8 mouse cellular contexts compared by ENCODE assay signal in the genomic region with DNA sequence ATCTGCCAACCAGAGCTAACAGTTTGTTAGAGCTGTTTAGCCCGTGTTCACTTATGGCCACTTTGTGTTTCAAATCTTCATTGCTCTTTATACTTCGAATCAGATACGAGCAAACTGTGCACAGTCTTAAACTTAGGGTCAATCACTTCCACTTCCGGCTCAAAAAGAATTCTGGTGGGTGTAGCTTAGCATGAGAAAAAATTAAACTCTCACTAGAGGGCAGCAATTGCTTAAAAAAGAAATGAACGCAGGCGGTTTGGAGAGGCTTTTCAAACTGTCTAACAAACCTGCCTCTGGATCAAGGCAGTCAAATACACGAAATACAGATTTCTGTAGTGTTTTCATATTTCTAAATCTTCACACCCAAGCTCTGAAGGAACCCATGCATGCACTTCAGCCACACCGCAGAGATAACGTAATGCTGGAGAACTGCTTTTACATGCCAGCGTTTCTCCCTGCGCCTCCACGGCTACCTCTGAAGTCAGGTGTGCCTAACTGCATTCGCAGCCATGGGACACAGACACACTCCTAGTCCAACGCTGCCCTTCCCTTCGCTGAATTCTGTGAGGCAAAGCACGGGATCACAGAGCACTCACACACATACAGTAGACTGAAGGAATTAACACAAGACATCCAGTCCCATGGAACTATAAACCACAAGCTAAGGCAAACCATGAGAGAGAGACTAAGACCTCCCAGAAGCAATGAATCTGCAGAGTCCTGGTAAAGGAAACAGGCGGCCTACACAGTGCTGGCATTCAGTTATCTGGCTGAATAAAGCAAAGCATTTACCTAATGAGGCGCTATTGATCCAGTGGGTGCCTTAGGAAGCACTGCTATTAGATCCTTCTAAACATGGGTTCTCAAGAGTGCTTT. TPM values are rescaled to one million over a fixed set of nuclear protein-coding genes. Genes with fewer than 3 reads are reported as not detected.
DNase-seq lines count a peak whose midpoint lies in the region; ATAC-seq lines count a peak whose summit lies in the region.

No protein-coding gene starts in this region.

- no peaks in the 10 kb centered on the region for H3K4me1 ChIP-seq in forebrain, embryonic 14.5 days (ENCODE audit: control insufficient read depth, insufficient read depth, low read length)
- no peaks in the 10 kb centered on the region for H3K4me1 ChIP-seq in intestine, embryonic 16.5 days (ENCODE audit: control insufficient read depth, insufficient read depth, low read length)
- no peaks in the 10 kb centered on the region for H3K4me1 ChIP-seq in stomach, embryonic 16.5 days (ENCODE audit: control insufficient read depth, insufficient read depth, low read length)

- H3K9me3 ChIP-seq in forebrain, embryonic 14.5 days (replicated peaks; ENCODE audit: control insufficient read depth, low read length): no peaks in the 10 kb centered on the region
- H3K9me3 ChIP-seq in intestine, embryonic 16.5 days (ENCODE audit: control insufficient read depth, low read length): no peaks in the 10 kb centered on the region
- H3K9me3 ChIP-seq in stomach, embryonic 16.5 days (replicated peaks; ENCODE audit: control insufficient read depth, low read length): no peaks in the 10 kb centered on the region

- intact Hi-C loops in left cerebral cortex, postnatal 36 days (cut with DNase I): loop anchor here (2.0 to 10.0 kb wide), 3 partner anchors 220 to 1076 kb away; no protein-coding TSS in a partner anchor
- intact Hi-C loops in gastrocnemius, postnatal 36 days (cut with DNase I): loop anchor here (2.0 to 5.0 kb wide), 3 partner anchors 149 to 869 kb away; no protein-coding TSS in a partner anchor

- H3K9ac ChIP-seq in forebrain, embryonic 14.5 days (ENCODE audit: low read length): no peak overlapping the region
- H3K9ac ChIP-seq in intestine, embryonic 16.5 days (ENCODE audit: low read depth, low read length): 0 out of 2 replicates have a peak overlapping the region, but pooled peaks have one; percentile 20
- H3K9ac ChIP-seq in stomach, embryonic 16.5 days (ENCODE audit: low read length): 0 out of 2 replicates have a peak overlapping the region, but pooled peaks have one; percentile 14

- 48% methylated on average over 18 of the region's 18 CpGs for WGBS in forebrain, embryonic 14.5 days
- WGBS in intestine, embryonic 16.5 days: 42% methylated on average over 18 of the region's 18 CpGs
- WGBS in stomach, embryonic 16.5 days: 35% methylated on average over 18 of the region's 18 CpGs

- H3K27me3 ChIP-seq in forebrain, embryonic 14.5 days (replicated peaks; ENCODE audit: control insufficient read depth, insufficient read depth, low read length): no peaks in the 10 kb centered on the region
- H3K27me3 ChIP-seq in intestine, embryonic 16.5 days (replicated peaks; ENCODE audit: control insufficient read depth, insufficient read depth, low read length): no peaks in the 10 kb centered on the region
- H3K27me3 ChIP-seq in stomach, embryonic 16.5 days (ENCODE audit: control insufficient read depth, insufficient read depth, low read length): no peaks in the 10 kb centered on the region

- no peak overlapping the region for H3K4me2 ChIP-seq in forebrain, embryonic 14.5 days (ENCODE audit: low read length)
- no peak overlapping the region for H3K4me2 ChIP-seq in intestine, embryonic 16.5 days (ENCODE audit: low read depth, low read length)
- peak overlapping the region; percentile 22; the same call in 1 of the 2 replicates for H3K4me2 ChIP-seq in stomach, embryonic 16.5 days (ENCODE audit: low read depth, low read length)

- DNase-seq in left cerebral cortex, adult 9 months (ENCODE audit: low spot score in 2 of 2): peak; percentile 14 to 58
- no peak for DNase-seq in left cerebral cortex, postnatal 36 days (ENCODE audit: low spot score in 2 of 2)
- peak; percentile 80 for DNase-seq in R1 (ENCODE audit: low read depth, low spot score)
- DNase-seq in forebrain, embryonic 14.5 days (ENCODE audit: low spot score): peak; percentile 88
- DNase-seq in lung, postnatal 25 days (ENCODE audit: low spot score): peak; percentile 86
- no peak for DNase-seq in gastrocnemius, postnatal 36 days

- H3K4me3 ChIP-seq in forebrain, embryonic 14.5 days (ENCODE audit: low read depth, low read length): no peak overlapping the region
- H3K4me3 ChIP-seq in intestine, embryonic 16.5 days (ENCODE audit: low read length): no peak overlapping the region
- no peak overlapping the region for H3K4me3 ChIP-seq in stomach, embryonic 16.5 days (replicated peaks; ENCODE audit: low read length)

- no peaks in the 10 kb centered on the region for H3K36me3 ChIP-seq in forebrain, embryonic 14.5 days (ENCODE audit: control insufficient read depth, insufficient read depth, low read length)
- 0 out of 2 replicates have a peak, but pooled peaks cover 4% of the 10 kb centered on the region for H3K36me3 ChIP-seq in intestine, embryonic 16.5 days (ENCODE audit: control insufficient read depth, insufficient read depth, low read length)
- no peaks in the 10 kb centered on the region for H3K36me3 ChIP-seq in stomach, embryonic 16.5 days (ENCODE audit: control insufficient read depth, insufficient read depth, low read length)

- peak; percentile 83 for ATAC-seq in forebrain, embryonic 14.5 days
- peak; percentile 86 for ATAC-seq in intestine, embryonic 16.5 days
- ATAC-seq in stomach, embryonic 16.5 days (ENCODE audit: insufficient read depth, low FRiP score): peak; percentile 67; the same call in 1 of the 2 replicates

- no peak overlapping the region for H3K27ac ChIP-seq in forebrain, embryonic 14.5 days (ENCODE audit: low read depth, low read length)
- no peak overlapping the region for H3K27ac ChIP-seq in intestine, embryonic 16.5 days (ENCODE audit: low read length)
- H3K27ac ChIP-seq in stomach, embryonic 16.5 days (ENCODE audit: low read length): no peak overlapping the region

RNA-seq across cellular contexts. Expression of gene Akap7, which starts 39.0 kb away (rescaled TPM):
- 10 to 100 TPM; 58.5 to 65.0 TPM for total RNA-seq in left cerebral cortex, postnatal 36 days (2021)
- 20.3 and 28.0 TPM in 2 replicates for polyA plus RNA-seq in forebrain, embryonic 14.5 days (2014; fragmentation: Nextera tagmentation; extraction: Ambion mirVana)
- polyA plus RNA-seq in intestine, embryonic 16.5 days (2015; fragmentation: Nextera tagmentation; extraction: Ambion mirVana): 27.6 and 32.1 TPM in 2 replicates
- polyA plus RNA-seq in stomach, embryonic 16.5 days (2015; fragmentation: Nextera tagmentation; extraction: Ambion mirVana): 12.6 and 15.3 TPM in 2 replicates
- 10 to 100 TPM; 18.6 to 23.3 TPM for total RNA-seq in gastrocnemius, postnatal 36 days (2021)

Comparison
In these comparisons a context has a peak if more than half of its experiments do, and no peak if none do; other contexts are left out.
1. DNase-seq: peak in left cerebral cortex, adult 9 months (2 of 2), R1 (single experiment), forebrain, embryonic 14.5 days (single experiment) and lung, postnatal 25 days (single experiment); none in left cerebral cortex, postnatal 36 days (0 of 2) and gastrocnemius, postnatal 36 days (0 of 2).
2. Peak in every context shown above with its lines, with median percentiles within 50 percentile points of each other: ATAC-seq.